Mouse (Mus musculus) cortical plate, adult 2 months (tissue): ENCODE results near the gene Rnf213.
A peak's percentile ranks its signal among the peaks of the same experiment; 100 is the strongest.

ENCODE experiments used
- CTCF ChIP-seq: fragments of 200-500 bp; IDR thresholded peaks from 2 replicates; pipeline ENCODE4 v1.5.1; 2011; ENCODE audit warnings: mild to moderate bottlenecking, control low read depth, low read length; ENCODE audit not compliant: insufficient read depth; ENCODE audit errors: extremely low read depth
- POLR2A ChIP-seq: fragments of 200-500 bp; IDR thresholded peaks from 2 replicates; pipeline ENCODE4 v1.6.1; 2011; ENCODE audit warnings: mild to moderate bottlenecking, low read length, control low read depth; ENCODE audit not compliant: insufficient read depth; ENCODE audit errors: extremely low read depth

DNA sequence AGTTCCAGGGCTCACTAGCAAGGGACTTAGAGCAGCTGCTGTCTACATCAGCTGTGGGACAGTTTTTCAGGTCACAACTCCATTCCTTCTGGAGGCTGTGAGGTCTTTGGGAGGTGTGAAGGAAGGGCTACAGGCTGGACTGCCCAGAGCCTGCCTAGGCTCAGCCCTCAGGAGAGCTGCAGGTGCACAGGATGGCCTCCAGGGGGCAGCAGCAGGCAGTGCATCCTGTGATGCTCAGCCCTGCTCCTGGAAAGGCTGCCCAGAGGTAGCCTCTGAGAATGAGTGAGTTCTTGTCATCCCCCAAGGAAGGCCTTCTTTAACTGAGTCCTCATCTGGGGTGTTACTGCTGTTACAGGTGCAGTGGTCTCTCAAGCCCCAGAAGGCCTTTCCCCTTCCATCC, 110.8 kb downstream of the Rnf213 start:
- TF ChIP-seq POLR2A (no peak), CTCF (peak; percentile 95)
